Mouse (Mus musculus) retina, postnatal 1 day (tissue): Measurements from ENCODE around the gene Atxn7l1.

ENCODE experiments used
- DNase-seq: peaks from one replicate; pipeline ENCODE4 v3.0.0-alpha.2; 2012

The Atxn7l1 gene

DNA sequence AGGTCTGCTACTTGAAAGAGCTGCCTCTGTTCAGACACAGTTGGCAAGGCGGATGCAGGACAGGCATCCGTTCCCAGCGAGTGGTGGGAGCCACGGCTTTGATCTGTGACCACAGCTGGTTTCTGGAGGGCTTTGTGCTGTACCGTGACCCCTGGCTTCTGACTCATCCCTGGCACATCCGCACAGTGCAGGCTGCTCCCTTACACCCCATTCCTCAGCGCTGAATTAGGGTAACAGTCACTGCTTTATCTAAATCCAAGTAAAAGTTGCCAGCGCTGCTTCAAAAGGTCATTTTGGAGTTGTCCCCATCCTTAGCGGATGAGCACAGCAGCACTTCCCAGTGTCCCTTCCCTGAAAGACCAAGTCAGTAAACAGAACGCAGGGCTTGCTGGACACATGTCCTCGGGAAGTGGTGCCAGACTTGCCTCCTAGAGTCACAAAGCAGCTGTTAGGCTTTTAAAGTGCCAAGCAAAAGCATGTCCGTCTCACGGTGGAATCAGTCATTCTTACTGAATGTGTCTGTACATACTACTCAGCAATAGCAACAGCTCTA lies 88.4 kb downstream of the Atxn7l1 start:
- DNase-seq: no peak

DNA sequence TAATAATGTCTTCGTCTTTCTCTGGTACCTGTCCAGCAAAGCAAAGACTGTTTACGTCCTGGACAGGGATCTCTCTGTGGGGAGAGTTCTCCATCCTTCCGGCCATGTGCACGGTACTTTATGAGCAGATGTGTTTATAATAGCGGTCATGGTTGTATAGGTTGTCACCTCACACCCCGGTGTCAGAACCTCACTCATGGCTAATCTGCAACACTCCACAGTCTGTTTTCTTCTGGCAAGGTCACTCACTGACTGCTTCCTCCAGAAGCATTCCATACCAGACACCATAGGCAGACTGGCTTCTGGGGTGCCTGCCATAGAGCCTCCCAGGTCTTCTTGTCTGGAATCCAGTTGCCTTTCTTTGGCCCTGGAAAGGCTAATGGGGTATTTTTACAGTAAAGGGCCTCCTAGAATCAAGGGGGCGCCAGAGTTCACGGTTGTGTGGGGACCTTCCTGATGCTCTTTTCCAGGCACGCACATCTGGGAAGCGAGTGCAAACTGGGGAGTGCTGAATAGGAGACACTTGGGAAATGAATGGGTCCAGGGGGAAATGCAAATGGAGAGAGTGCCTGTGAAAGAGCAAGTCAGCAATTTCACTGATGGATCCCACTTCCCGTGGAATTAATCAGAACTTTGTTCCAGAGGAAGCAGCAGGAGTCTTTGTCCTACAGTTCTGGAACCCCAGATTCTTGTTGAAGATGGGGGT lies 89.0 kb downstream of the Atxn7l1 start:
- DNase-seq: no peak

DNA sequence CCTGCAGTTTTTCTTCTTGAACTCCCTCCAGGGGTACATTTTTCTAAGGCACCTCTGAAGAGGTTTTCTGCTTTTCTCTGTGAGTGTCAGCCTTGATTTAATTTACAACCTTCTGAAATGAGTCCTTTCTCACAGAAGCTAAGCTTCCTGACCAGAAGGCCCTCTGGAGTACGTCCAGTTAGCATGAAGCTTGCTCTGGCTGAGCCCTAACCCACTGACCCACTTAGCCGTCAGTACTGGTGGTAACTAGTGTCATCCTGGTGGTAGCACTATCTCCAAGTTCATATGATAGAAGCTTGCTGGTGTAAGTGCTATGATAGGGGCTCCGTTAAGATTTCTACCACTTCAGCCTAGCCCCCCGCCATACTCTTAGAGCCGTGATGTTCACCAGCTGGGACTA lies 89.6 kb downstream of the Atxn7l1 start:
- no peak for DNase-seq

DNA sequence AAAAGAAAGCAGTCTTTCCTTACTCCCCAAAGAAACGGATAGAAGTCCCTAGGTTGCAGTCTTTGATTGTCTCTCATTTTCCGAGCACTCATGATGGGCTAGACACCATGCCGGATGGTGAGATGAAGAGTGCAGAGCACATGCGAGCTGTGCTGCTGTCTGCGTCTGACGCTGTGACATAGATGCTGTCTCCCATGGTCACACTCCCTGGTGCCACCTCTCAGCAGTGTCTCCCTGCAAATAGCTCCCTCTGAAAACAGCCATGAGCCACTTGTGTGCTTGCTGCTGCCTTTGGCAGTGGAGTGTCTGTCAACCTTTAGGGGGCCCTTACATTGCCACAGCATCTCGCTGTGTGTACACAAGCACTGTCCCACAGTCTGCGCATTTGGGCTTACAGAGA lies 95.2 kb downstream of the Atxn7l1 start:
- DNase-seq: no peak

DNA sequence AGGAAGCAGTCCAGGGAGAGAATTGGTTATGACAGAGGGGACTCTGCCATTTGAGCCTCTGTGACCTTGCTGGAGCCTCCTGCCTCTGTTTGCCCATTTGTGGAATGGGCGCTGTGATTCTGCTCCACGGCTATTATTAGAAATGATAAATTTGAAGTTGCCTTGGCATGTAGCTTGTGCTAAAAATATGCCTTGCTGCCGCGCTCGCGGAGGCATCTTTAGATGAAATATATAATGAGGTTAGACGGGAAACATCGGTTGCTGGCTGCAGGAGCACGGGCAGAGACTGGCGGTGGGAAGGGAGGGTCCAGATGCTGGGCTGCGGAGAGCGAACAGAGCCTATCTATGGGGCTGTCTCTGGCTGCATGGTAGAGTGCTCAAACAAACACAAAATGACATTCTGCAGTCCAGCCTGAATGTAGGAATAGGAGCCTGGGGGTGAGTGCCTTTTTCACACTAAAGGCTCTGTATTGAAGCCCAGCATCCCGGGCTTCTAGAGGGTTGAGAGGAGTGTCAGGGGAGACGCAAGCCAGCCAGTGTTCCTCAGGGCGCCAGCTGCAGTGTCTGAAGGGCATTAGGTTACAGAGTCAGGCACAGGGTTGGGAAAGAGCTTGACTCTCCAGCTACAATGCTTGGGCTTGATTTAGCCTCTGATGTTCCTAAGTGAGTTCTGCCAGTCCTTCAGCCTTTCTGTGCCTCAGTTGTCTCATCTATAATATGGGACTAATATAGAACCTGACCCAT lies 96.8 kb downstream of the Atxn7l1 start:
- DNase-seq: peak; percentile 45

DNA sequence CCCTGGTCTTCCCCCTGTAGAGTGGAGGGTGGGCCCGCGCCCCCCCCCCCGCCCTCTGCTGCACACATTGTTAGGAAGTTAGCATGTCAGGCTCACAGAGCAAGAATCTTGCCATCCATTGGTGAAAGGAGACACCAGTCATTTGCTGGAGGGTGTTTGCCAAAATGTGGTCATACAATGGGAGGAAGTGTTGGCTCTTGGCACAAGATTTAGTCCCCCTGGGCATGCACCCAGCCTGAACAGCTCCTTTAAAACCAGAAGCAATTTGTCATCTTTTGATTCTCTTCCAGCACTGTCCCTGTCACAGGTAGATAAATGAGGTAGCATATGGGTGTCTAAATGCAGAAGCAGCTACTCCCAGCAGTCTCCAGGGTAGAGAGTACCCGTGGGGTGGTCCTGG lies 98.0 kb downstream of the Atxn7l1 start:
- DNase-seq: no peak

DNA sequence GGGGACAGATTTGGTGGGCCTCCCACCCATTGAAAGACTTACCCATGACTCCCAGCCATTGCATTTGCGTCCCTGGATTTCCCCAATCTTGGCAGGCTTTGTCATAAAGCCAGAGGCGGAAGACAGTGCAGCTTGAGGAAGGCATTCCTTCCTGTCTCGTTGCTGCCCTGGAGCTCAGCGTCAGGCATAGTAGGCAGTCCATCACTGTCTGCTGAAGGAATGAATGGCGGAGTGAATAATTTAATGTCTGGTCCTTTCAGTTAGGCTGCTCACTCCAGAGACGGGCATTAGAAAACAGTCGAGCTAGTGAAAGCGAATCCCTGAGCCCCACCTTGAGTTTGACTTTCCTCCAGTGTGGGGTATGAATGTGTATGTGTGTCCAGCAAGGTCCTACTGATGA lies 99.4 kb downstream of the Atxn7l1 start:
- no peak for DNase-seq

DNA sequence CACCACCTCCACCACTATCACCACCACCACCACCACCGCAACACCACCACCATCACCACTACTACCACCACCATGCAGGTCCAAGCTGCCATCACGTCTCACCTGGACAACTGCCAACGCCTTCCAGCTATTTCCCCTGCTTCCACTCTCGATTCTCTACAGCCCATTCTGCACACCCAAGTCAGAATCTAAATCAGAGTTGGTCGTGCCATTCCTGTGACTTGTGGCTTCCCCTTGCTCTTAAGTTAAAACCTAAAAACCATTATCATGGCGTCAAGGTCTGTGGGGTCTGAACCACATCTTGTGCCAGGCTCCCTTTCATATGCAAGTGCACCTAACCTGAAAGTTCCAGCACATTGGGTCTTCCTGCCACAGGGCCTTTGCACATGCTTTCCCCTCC lies 102.7 kb downstream of the Atxn7l1 start:
- DNase-seq: no peak

DNA sequence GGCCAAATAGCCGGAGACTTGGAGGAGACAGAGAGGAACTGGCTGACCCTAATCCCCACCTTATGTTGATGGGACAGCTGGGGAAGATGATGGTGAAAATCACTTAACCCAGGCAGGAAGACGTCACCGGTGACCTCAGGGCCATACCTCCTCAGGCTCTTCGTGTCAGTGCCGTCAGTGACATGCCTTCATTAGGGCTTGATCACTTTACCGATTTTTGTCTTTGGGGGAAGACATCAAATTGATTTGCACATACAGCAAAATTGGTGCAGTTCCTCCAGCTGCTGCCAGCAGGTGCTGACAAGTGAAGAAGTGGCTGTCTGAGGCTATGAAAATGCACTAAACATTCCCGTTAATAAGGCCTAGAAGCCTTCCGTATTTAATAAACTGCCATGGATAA lies 103.9 kb downstream of the Atxn7l1 start:
- peak; percentile 50 for DNase-seq

DNA sequence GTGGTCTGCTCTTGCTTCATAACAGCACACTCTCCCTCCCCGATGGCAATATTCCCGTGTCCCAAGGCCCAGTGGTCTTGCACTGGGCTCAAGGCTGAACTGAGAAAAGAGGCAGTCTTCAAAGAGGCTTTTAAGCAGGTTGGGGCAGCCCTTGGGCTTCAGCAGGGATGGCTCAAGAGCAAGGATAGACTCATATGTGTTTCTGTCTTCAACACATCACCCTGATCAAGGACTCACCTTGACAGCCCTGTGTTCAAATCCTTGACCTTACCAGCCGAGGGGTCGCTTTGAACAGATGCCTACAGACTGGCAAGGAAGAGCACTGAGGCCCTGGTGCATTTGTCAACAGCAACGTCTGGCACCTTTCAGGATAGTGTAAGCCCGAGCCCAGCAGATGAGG lies 105.1 kb downstream of the Atxn7l1 start:
- no peak for DNase-seq

DNA sequence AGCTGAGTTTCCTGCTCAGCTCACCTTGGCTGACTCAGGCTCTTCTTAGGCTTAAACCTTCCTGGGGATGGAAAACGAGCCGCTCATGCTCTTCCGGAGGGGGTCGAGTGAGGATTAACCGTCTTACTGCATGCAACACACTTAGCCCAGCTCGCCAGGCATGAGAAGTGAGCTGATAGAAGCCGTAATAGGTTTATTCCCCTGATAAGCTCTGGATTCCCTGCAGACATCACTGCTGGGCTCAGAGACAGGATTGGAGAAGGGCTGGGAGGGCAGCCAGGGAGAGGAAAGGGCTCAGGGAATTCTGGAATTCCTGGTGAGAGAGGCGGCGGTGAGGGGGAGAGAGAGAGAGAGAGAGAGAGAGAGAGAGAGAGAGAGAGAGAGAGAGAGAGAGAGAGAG lies 105.7 kb downstream of the Atxn7l1 start:
- peak; percentile 82 for DNase-seq

DNA sequence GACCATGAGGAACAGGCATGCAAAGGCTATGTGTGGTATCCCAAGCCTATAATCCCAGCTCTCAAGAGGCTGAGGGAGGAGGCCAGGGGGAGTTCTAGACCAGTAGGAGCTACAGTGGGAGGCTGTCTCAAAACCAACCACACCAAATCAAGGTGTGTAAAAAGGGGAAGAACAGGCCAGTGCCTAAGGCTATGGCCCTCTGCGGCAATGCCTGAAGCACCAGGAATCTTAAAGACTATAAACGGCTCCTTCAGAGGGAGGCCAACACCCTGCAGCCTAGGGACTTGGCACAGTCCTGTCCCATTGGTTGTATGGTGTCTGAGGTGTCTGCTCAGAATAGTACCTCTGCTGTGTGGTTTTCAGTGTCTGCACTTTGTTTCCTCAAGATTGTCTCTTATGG lies 107.8 kb downstream of the Atxn7l1 start:
- no peak for DNase-seq

DNA sequence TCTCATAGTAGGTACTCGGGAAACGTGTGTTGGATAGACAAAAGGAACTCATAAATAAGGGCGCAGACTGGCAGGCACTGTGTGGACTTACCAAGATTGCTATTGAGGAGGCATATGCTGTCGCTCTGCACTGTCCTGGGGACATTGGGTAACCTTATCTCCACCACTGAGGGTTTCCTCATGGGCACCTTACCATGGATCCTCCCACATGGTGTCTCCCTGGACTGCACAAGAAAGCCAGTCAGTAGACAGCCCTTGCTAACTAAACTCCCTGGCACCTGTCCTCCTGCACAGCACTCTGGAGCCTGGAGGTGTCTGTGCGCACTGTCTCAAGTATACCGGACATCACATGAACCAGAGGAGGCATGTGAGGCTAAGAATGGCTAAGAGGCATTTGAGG lies 108.9 kb downstream of the Atxn7l1 start:
- no peak for DNase-seq

DNA sequence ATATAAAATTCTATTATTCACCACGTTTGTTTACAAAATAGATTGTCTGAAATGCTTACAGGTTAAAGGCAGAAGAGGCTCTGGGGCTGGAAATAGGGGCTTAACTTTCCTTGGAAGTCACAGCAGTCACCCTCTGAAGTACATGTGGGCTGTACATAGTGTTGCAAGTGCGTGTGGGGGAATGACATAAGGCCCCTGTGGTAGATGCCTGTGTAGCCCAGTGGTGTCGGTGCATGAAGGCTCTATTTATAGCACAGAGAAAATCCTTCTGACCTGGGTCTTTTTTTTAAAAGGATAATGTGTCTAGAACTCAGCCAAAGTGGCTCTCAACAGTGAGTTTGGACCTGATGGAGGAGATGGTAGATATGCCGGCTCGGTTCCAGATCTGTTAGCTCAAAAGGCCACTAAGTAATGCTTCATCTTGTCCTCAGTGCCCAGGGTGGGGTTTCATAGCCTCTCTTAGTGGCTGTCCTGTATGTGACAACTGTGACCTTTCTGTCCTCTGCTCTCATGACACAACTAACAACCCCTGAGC lies 111.6 kb downstream of the Atxn7l1 start:
- no peak for DNase-seq

DNA sequence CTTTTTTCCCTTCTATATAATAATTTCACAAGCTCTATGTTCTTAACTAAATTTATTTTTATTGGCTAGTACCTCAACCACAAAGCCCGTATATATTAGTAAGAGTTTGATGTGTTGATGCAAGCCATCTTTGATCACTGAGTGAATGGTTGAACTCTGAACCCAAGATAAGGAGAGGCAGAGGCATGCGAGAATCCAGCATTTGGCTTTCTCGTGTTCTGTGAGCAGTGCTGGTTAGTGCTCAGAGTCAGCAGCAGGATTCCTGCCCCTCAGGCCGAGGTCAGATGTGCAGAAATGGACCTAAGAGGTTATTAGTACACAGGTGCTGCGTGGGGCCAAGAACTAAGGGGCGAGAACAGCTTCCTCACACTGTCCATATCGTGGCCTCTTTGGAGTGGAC lies 113.1 kb downstream of the Atxn7l1 start:
- no peak for DNase-seq

DNA sequence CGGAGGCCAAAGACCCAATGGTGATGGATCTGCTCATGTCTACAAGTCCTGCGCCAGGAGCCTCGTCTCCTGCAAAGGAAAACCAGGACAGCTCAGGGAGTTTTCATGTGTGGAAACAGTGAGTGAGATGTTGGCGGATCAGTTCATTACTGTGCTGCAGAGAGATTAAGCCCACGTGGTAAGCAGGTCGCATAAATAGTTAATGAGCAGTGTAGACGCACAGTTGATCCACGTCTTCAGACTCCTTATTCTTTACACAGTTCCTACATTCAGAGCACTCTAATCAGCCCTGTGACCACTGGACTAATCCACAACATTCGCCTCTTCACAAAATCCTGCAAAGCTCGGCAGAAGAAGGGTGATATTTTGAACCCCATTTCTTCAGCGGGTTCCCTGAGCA lies 118.4 kb downstream of the Atxn7l1 start:
- DNase-seq: peak; percentile 27

DNA sequence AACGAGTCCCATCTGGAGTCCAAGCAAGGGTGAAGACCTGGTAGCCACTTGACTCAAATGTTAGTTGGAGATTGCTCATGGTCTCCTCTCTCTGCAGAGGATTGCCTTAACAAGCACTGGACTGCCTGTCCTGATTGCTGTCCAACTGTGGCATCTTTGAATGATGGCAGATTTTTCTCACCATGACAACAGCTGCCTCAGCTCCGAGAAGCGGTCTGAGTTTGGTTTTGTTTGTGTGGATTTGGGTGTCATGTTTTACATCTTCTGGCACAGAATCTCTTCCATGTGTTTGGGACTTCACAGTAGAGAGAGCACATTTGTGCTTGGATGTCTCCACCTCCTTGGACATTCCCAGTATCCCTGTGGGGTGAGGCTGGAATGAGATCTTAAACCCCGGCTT lies 120.5 kb downstream of the Atxn7l1 start:
- no peak for DNase-seq

DNA sequence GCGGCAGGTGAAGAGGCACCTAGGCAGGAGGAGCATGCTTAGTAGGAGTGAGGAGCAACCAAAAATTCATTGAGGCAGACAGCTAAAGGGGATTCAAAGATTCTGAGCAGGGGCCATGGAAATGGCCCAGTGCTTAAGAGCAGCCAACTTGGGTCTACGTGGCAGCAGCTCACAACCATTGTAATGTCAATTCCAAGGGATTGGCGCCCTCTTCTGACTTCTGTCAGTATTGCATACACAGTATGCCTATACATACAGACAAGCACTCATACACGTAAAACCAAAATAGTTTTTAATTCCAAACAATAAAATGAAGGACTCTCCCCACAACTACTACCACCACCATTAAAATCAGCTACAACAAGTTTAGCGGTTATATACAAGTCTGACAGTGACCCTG lies 122.2 kb downstream of the Atxn7l1 start:
- DNase-seq: peak; percentile 43

DNA sequence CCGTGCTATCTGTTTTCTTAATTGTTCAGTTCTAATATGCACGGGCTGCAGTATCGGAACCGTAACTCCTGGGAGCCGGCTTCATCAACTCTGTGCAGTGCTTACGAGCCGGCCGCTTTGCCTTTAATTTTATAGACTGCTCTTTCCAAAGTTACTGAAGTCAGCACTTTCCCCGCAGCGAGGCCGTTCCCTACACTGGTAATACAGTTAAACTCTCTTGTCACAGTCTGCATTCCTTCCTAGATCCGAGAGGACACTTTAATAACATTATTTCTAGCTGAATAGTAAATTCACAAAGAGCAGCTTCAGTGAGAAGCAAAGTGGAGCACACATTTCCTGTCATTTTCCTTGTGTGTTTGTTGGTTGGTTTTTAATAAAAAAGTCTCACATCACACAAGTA lies 124.4 kb downstream of the Atxn7l1 start:
- peak; percentile 59 for DNase-seq

DNA sequence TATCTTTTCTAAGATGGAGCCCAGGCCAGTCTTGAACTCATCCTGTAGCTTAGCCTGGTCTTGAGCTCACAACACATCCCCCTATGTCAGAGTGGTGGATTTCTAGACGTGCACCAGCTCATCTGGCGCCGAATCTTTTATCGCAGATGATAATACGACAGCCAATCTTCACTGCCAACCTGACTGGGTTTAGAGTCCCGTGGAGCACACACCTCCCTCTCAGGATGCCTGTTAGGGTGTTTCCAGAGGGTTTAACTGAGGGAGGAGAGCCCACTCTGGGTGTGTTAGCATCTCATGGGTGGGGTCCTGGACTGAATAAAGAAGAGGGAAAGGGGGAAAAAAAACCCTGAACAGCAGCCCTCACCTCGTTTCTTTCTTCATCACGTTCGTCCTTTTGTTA lies 124.9 kb downstream of the Atxn7l1 start:
- peak; percentile 10 for DNase-seq

DNA sequence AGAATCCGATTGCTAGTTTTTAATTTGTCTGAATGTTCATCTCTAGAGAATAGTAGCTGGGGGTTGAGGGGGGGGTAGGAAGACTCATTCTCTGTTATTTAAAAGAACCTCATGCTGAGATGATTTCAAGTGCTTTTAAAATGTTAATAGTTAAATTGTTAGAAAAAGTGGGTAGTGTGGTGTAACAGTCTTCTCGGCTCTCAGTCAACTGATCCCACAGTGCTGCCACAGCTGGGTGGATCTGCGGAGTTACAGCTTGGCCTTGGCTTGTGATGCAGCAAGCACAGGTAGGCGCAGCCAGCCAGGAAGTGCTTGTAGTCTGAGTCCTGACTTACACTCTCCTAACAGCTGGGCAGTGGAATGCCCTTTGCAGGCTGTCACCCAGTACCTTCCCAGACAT lies 125.7 kb downstream of the Atxn7l1 start:
- no peak for DNase-seq

DNA sequence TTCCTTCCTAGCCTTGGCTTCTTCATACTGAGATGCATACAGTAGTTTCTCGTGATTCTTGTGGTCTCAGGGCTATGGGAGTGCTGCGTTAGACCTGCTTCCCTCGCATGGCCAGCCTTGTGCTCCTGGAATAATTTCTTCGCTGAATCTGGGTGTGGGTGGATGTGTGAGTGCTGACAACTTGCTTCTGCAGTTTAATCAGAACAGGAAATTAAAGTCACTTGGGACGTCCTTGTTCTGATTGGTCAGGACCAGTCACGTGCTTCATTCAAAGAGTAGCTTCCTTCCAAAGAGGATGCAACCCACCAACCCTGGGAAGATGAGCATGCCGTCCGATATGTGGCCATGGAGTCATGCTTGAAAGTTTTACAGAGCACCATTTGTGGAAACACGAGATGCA lies 126.2 kb downstream of the Atxn7l1 start:
- no peak for DNase-seq

DNA sequence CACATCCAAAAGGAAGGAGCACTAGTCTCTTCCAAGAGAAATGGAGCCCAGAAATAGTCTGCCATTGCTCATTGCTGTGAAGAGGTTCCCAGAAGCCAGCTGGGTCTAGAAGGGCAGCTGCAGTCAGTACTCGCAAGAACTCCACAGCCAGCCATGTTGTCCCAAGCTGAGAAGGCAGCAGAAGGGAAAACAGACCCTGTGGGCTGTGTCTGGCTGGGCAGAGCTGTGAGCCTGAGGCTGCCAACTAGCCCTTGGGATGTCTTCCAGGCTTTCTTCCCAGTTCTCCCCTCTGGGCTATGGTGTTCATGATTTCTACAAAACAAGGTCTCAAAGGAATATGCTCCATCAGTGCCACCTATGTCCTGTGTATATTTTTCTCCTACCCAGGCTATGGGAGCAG lies 128.5 kb downstream of the Atxn7l1 start:
- DNase-seq: no peak

DNA sequence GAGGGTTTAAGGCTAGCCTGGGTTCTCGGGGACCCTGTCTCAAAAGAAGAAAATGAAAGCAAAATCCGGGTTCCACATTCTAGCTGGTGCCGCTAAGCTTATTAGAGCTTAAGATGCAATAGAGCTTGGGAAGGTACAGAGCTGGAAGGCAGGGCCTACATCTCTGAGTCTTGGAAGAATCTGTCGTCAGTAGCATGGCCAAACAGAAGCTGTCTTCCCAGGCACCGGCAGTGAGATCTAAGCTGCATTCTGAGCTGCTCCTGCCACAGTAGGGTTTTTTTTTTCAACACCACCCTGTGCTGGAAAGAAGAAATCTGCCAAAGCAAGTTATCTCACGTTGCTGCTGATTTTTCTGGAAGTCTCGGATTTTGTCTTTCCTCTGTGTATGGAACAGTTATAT lies 129.9 kb downstream of the Atxn7l1 start:
- DNase-seq: peak; percentile 28
